Mouse (Mus musculus) megakaryocyte, embryonic 14.5 days (primary cell): Measurements from ENCODE around the gene Rbm4. TPM values are rescaled to one million over a fixed set of nuclear protein-coding genes. Genes with fewer than 3 reads are reported as not detected.

ENCODE experiments used
- H3K27me3 ChIP-seq: replicated peaks from 2 replicates; pipeline ENCODE3; 2012; ENCODE audit warnings: inconsistent platforms
- H3K36me3 ChIP-seq: replicated peaks from 2 replicates; pipeline ENCODE3; 2012; ENCODE audit warnings: low read length, inconsistent platforms, mixed read lengths
- H3K4me1 ChIP-seq: 2 replicates; pipeline ENCODE4 v1.6.1; 2012; ENCODE audit warnings: inconsistent platforms
- H3K4me3 ChIP-seq: replicated peaks from 2 replicates; pipeline ENCODE3; 2012; ENCODE audit warnings: moderate library complexity, mild to moderate bottlenecking, inconsistent platforms
- H3K9me3 ChIP-seq: 2 replicates; pipeline ENCODE4 v1.6.1; 2012; ENCODE audit warnings: inconsistent platforms
- FLI1 ChIP-seq: IDR thresholded peaks from 2 replicates; pipeline ENCODE4 v1.6.1; 2012; ENCODE audit warnings: low read length, inconsistent platforms, mixed read lengths
- GATA1 ChIP-seq: IDR thresholded peaks from 3 replicates; pipeline ENCODE4 v1.6.1; 2012; ENCODE audit warnings: mixed read lengths, low read length, inconsistent platforms, borderline replicate concordance
- polyA plus RNA-seq: library from polyadenylated mRNA; stranded (reverse); fragments of >175 nt; gene quantifications from 2 replicates; pipeline ENCODE4 v1.2.3, GENCODE M21; 2012; ENCODE audit warnings: low replicate concordance; ENCODE audit not compliant: insufficient read depth

The Rbm4 gene
- 11.4 and 20.1 TPM in 2 replicates for polyA plus RNA-seq

- peaks cover 60% of the 10 kb centered on the region for H3K36me3 ChIP-seq
Observed at GRCm38 (mm10) chr19:4793831-4794422, at the start of gene Rbm4. Gene Rbm4, minus strand, starts transcription at chr19:4793901.

GRCm38 (mm10) chr19:4842611-4843010 lies 48.9 kb upstream of the Rbm4 start:
- Histone ChIP-seq H3K4me1 (peaks cover 29% of the 10 kb centered on the region), H3K4me3 (no peak overlapping the region), H3K27me3 (peaks cover 40% of the 10 kb centered on the region), H3K9me3 (no peaks in the 10 kb centered on the region), H3K36me3 (peaks cover 5% of the 10 kb centered on the region)
- TF ChIP-seq GATA1, result no peak
- TF ChIP-seq FLI1, result no peak

More at GRCm38 (mm10) chr19:4793831-4794422, at the start of gene Rbm4:
- Histone ChIP-seq H3K27me3 (no peaks in the 10 kb centered on the region), H3K4me1 (peaks cover 68% of the 10 kb centered on the region), H3K9me3 (no peaks in the 10 kb centered on the region), H3K4me3 (peak within 1 kb of the TSS; percentile 95)
- TF ChIP-seq GATA1, result no peak
- no peak for TF ChIP-seq FLI1

GRCm38 (mm10) chr19:4840848-4841247 lies 47.1 kb upstream of the Rbm4 start:
- TF ChIP-seq GATA1, result no peak
- no peak for TF ChIP-seq FLI1
- H3K4me3 ChIP-seq, result no peak overlapping the region
- H3K36me3 ChIP-seq, result peaks cover 20% of the 10 kb centered on the region
- no peaks in the 10 kb centered on the region for H3K9me3 ChIP-seq
- peaks cover 36% of the 10 kb centered on the region for H3K4me1 ChIP-seq
- peaks cover 38% of the 10 kb centered on the region for H3K27me3 ChIP-seq

- no peaks in the 10 kb centered on the region for H3K9me3 ChIP-seq
- H3K4me1 ChIP-seq, result peaks cover 36% of the 10 kb centered on the region
- peaks cover 31% of the 10 kb centered on the region for H3K27me3 ChIP-seq
- H3K36me3 ChIP-seq, result peaks cover 32% of the 10 kb centered on the region
- H3K4me3 ChIP-seq, result peak within 1 kb of the TSS; percentile 96
- TF ChIP-seq FLI1 (no peak), GATA1 (no peak)
Observed at GRCm38 (mm10) chr19:4839149-4839548, 45.4 kb upstream of the Rbm4 start, which contains the start of the genes Ccs and Ccdc87. Gene Ccs, minus strand, starts transcription at chr19:4839332. Gene Ccdc87, plus strand, starts transcription at chr19:4839366.

GRCm38 (mm10) chr19:4838526-4839140 lies 44.9 kb upstream of the Rbm4 start:
- TF ChIP-seq GATA1 (no peak), FLI1 (no peak)
- peaks cover 37% of the 10 kb centered on the region for H3K36me3 ChIP-seq

GRCm38 (mm10) chr19:4837049-4837448 lies 43.3 kb upstream of the Rbm4 start:
- Histone ChIP-seq H3K4me1 (peaks cover 42% of the 10 kb centered on the region), H3K4me3 (no peak overlapping the region), H3K9me3 (no peaks in the 10 kb centered on the region), H3K27me3 (peaks cover 24% of the 10 kb centered on the region), H3K36me3 (peaks cover 53% of the 10 kb centered on the region)
- TF ChIP-seq FLI1 (no peak), GATA1 (no peak)

More at GRCm38 (mm10) chr19:4838526-4839140, 44.9 kb upstream of the Rbm4 start:
- peaks cover 36% of the 10 kb centered on the region for H3K4me1 ChIP-seq
- peak overlapping the region; percentile 96 for H3K4me3 ChIP-seq
- H3K27me3 ChIP-seq, result peaks cover 31% of the 10 kb centered on the region
- no peaks in the 10 kb centered on the region for H3K9me3 ChIP-seq

GRCm38 (mm10) chr19:4836096-4836495 lies 42.4 kb upstream of the Rbm4 start:
- H3K4me3 ChIP-seq, result no peak overlapping the region
- no peaks in the 10 kb centered on the region for H3K9me3 ChIP-seq
- peaks cover 42% of the 10 kb centered on the region for H3K4me1 ChIP-seq
- peaks cover 60% of the 10 kb centered on the region for H3K36me3 ChIP-seq
- H3K27me3 ChIP-seq, result peaks cover 15% of the 10 kb centered on the region
- TF ChIP-seq GATA1 (no peak), FLI1 (no peak)

DNA sequence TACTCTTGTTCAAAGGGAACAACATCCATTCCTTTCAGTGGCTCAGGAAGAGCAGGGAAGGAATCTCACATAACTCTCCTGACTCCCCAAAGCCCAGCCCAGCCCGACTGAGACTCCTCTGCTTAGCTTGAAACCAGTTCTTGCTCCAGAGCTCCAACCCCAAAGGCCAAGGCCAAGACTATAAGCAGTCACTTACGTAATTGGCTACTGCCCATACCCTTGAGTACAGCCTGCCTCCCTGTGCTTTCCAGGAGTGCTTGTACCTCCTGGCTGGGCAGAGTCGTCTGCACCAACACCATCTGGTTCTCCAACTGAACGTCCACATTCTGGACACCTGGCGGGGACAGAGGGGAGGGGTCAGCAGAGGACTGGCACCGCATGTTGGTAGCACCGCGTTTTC lies 40.3 kb upstream of the Rbm4 start:
- no peaks in the 10 kb centered on the region for H3K9me3 ChIP-seq
- H3K4me1 ChIP-seq, result peaks cover 29% of the 10 kb centered on the region
- H3K4me3 ChIP-seq, result no peak overlapping the region
- H3K27me3 ChIP-seq, result no peaks in the 10 kb centered on the region
- peaks cover 81% of the 10 kb centered on the region for H3K36me3 ChIP-seq
- TF ChIP-seq FLI1 (no peak), GATA1 (no peak)

DNA sequence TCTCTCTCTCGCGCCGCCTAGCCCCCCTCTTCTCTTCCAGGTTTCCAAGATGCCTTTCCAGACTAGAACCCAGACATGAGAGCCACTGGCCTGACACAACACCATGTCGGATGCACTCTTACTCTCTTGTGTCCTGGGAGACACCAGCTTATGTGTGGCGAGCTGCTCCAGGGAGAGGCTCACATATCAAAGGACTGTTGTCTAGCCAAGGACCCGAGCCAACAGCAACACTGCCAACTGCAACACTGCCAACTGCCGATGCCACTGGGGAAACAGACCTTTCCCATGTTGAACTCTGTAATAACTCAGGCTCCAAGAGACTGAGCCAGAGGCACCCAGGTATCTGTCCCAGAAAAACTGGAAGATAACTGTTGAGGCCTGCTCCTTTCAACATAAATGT lies 35.5 kb upstream of the Rbm4 start:
- no peaks in the 10 kb centered on the region for H3K9me3 ChIP-seq
- H3K4me3 ChIP-seq, result no peak overlapping the region
- peaks cover 12% of the 10 kb centered on the region for H3K4me1 ChIP-seq
- H3K36me3 ChIP-seq, result peaks cover 89% of the 10 kb centered on the region
- no peaks in the 10 kb centered on the region for H3K27me3 ChIP-seq
- TF ChIP-seq FLI1, result no peak
- no peak for TF ChIP-seq GATA1
